Mouse (Mus musculus) C2C12 (cell line): Measurements from ENCODE around the gene Smco2.

ENCODE experiments used
- CEBPB ChIP-seq: IDR thresholded peaks from one replicate; pipeline ENCODE4 v1.6.1; 2011; ENCODE audit warnings: low read depth, mild to moderate bottlenecking, control low read depth, moderate library complexity
- CTCF ChIP-seq: IDR thresholded peaks from one replicate; pipeline ENCODE4 v1.5.1; 2011; ENCODE audit not compliant: control insufficient read depth, insufficient read depth, insufficient read length
- MYOG ChIP-seq: IDR thresholded peaks from one replicate; pipeline ENCODE4 v1.6.1; 2011; ENCODE audit not compliant: control insufficient read depth, insufficient read length; ENCODE audit errors: extremely low read depth

GRCm38 (mm10) chr6:146907061-146907794, 57.3 kb downstream of the Smco2 start:
- no peak for TF ChIP-seq CTCF
- TF ChIP-seq MYOG, result no peak
- no peak for TF ChIP-seq CEBPB
